Mouse (Mus musculus): ENCODE measurements around the gene Astn2.

Gene Astn2

GRCm38 (mm10) chr4:65959188-65959759 lies 445.1 kb downstream of the Astn2 start:
- no peak for DNase-seq

- no peak for DNase-seq
These were observed 445.8 kb downstream of the Astn2 start for GRCm38 (mm10) chr4:65958369-65959187.

- no peak for DNase-seq
These were observed 452.5 kb downstream of the Astn2 start for GRCm38 (mm10) chr4:65951918-65952317.

- no peak for DNase-seq
These were observed 457.2 kb downstream of the Astn2 start for GRCm38 (mm10) chr4:65947141-65947649.

- DNase-seq = no peak
These were observed 458.4 kb downstream of the Astn2 start for GRCm38 (mm10) chr4:65946021-65946420.

GRCm38 (mm10) chr4:65930901-65931300 lies 473.5 kb downstream of the Astn2 start:
- no peak for DNase-seq

- no peak for DNase-seq
These were observed 484.1 kb downstream of the Astn2 start for GRCm38 (mm10) chr4:65920294-65920693.

GRCm38 (mm10) chr4:65916027-65917008 lies 488.1 kb downstream of the Astn2 start:
- no peak for DNase-seq

- no peak for DNase-seq
These were observed 492.0 kb downstream of the Astn2 start for GRCm38 (mm10) chr4:65912247-65912942.

- DNase-seq = no peak
These were observed 496.8 kb downstream of the Astn2 start for GRCm38 (mm10) chr4:65907660-65908059.

- no peak for DNase-seq
These were observed 499.4 kb downstream of the Astn2 start for GRCm38 (mm10) chr4:65904963-65905362.

- no peak for DNase-seq
These were observed 508.1 kb downstream of the Astn2 start for GRCm38 (mm10) chr4:65896092-65897027.

GRCm38 (mm10) chr4:65888332-65888993 lies 515.9 kb downstream of the Astn2 start:
- no peak for DNase-seq

GRCm38 (mm10) chr4:65886862-65887261 lies 517.5 kb downstream of the Astn2 start:
- no peak for DNase-seq

GRCm38 (mm10) chr4:65885921-65886320 lies 518.5 kb downstream of the Astn2 start:
- DNase-seq = no peak

- no peak for DNase-seq
These were observed 530.1 kb downstream of the Astn2 start for GRCm38 (mm10) chr4:65874236-65874781.

- no peak for DNase-seq
These were observed 539.9 kb downstream of the Astn2 start for GRCm38 (mm10) chr4:65864551-65864950.

- no peak for DNase-seq
These were observed 561.2 kb downstream of the Astn2 start for GRCm38 (mm10) chr4:65843191-65843590.

GRCm38 (mm10) chr4:65839550-65840000 lies 564.8 kb downstream of the Astn2 start:
- no peak for DNase-seq

GRCm38 (mm10) chr4:65838781-65839180 lies 565.6 kb downstream of the Astn2 start:
- no peak for DNase-seq
